Mouse (Mus musculus) spleen, postnatal 14 days (tissue): ENCODE results near the gene Aifm3.
"Not testable (repeated sequence)": the region's sequence is repeated elsewhere in the genome, so short reads cannot be mapped to it uniquely, and the experiment has no call there.

Experiments used
- DNase-seq, 2 experiments: peaks; one replicate each; pipeline ENCODE4 v3.0.0; 2021 to 2022; ENCODE audit warnings: low spot score in 2 of 2

The Aifm3 gene

GRCm38 (mm10) chr16:17553910-17554685 lies 64.7 kb downstream of the Aifm3 start:
- DNase-seq, result peak in 1 of 2 experiments; percentile 17

- not testable (repeated sequence) for DNase-seq
These were observed 65.3 kb downstream of the Aifm3 start for GRCm38 (mm10) chr16:17554702-17555101.

- DNase-seq, result no peak
These were observed 66.8 kb downstream of the Aifm3 start for GRCm38 (mm10) chr16:17556180-17556579.

- no peak for DNase-seq
These were observed 67.5 kb downstream of the Aifm3 start for GRCm38 (mm10) chr16:17556907-17557306.
